Mouse (Mus musculus) MEL (cell line): ENCODE measurements around the gene Lims1.

Experiments
- EP300 ChIP-seq, 2 experiments: IDR thresholded peaks; 2 replicates each; pipeline ENCODE4 v1.6.1; 2011; ENCODE audit warnings: improper control_type of control experiment in 2 of 2, low read length in 2 of 2, low read depth in 1 of 2, mild to moderate bottlenecking in 1 of 2
- ETS1 ChIP-seq: IDR thresholded peaks from 2 replicates; pipeline ENCODE4 v1.6.1; 2012; ENCODE audit warnings: low read depth, mild to moderate bottlenecking, inconsistent platforms, low read length, improper control_type of control experiment, moderate library complexity
- GATA1 ChIP-seq: IDR thresholded peaks from 2 replicates; pipeline ENCODE4 v1.6.1; 2011; ENCODE audit warnings: low read depth, low read length, improper control_type of control experiment
- MAFK ChIP-seq: IDR thresholded peaks from 2 replicates; pipeline ENCODE4 v1.6.1; 2011; ENCODE audit warnings: low read depth, mild to moderate bottlenecking, low read length, improper control_type of control experiment, borderline replicate concordance
- MXI1 ChIP-seq: IDR thresholded peaks from 2 replicates; pipeline ENCODE4 v1.6.1; 2011; ENCODE audit warnings: mild to moderate bottlenecking, low read depth, low read length, improper control_type of control experiment
- POLR2A ChIP-seq, 2 experiments: IDR thresholded peaks; 2 replicates each; pipeline ENCODE4 v1.6.1; 2011 to 2012; ENCODE audit warnings: low read length in 2 of 2, mild to moderate bottlenecking in 2 of 2, control low read depth in 1 of 2, improper control_type of control experiment in 1 of 2, low read depth in 1 of 2, moderate library complexity in 1 of 2; ENCODE audit not compliant: control insufficient read depth in 1 of 2, insufficient read depth in 1 of 2, poor library complexity in 1 of 2
- SMC3 ChIP-seq: IDR thresholded peaks from 2 replicates; pipeline ENCODE4 v1.6.1; 2011; ENCODE audit warnings: low read depth, low read length, improper control_type of control experiment
- TCF12 ChIP-seq: IDR thresholded peaks from 2 replicates; pipeline ENCODE4 v1.6.1; 2014; ENCODE audit warnings: low read depth, mild to moderate bottlenecking, inconsistent platforms, low read length, improper control_type of control experiment, moderate library complexity
- ZC3H11A ChIP-seq: IDR thresholded peaks from 2 replicates; pipeline ENCODE4 v1.6.1; 2012; ENCODE audit warnings: low read depth, mild to moderate bottlenecking, inconsistent platforms, low read length, improper control_type of control experiment
- ZMIZ1 ChIP-seq: IDR thresholded peaks from 2 replicates; pipeline ENCODE4 v1.6.1; 2012; ENCODE audit warnings: low read depth, mild to moderate bottlenecking, inconsistent platforms, low read length, improper control_type of control experiment, moderate library complexity

DNA sequence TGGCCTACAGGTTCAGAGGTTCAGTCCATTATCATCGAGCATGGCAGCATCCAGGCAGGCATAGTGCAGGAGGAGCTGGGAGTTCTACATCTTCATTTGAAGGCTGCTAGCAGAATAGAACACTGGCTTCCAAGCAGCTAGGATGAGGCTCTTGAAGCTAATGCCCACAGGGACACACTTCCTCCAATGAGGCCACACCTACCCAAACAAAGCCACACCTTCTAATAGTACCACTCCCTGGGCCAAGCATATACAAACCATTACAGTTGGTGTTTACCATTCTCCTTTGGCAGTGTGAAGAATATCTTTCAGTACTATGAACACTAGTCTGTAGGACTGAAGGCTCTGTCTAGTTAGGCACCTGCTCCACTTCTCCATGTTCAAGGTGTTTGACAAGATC, 136.6 kb downstream of the Lims1 start:
- TF ChIP-seq ETS1 (no peak), SMC3 (no peak), POLR2A (IDR thresholded peaks at IDR 0.05; ENCODE audit: control insufficient read depth in 1 of 2, insufficient read depth in 1 of 2, low read depth in 1 of 2, low read length in 2 of 2, poor library complexity in 1 of 2) (no peak), GATA1 (no peak), EP300 (IDR thresholded peaks at IDR 0.05; ENCODE audit: low read depth in 1 of 2, low read length in 2 of 2) (no peak), MAFK (no peak), TCF12 (no peak), MXI1 (no peak), ZMIZ1 (no peak), ZC3H11A (no peak)
